Mouse (Mus musculus) limb, embryonic 15.5 days (tissue): ENCODE measurements around the gene Kazn. TPM values are rescaled to one million over a fixed set of nuclear protein-coding genes. Genes with fewer than 3 reads are reported as not detected.

ENCODE experiments used
- ATAC-seq: fragments of 200-750 bp; cut with Nextera tagmentation; 2 replicates; pipeline ENCODE4 v1.8.0; 2017; ENCODE audit warnings: low read depth, moderate TSS enrichment; ENCODE audit not compliant: insufficient number of reproducible peaks, low FRiP score, low TSS enrichment
- H3K27ac ChIP-seq: fragments of 300-500 bp; sonication (generic); 2 replicates; pipeline ENCODE4 v1.5.1; 2015; ENCODE audit warnings: moderate library complexity, mild to moderate bottlenecking, inconsistent platforms
- H3K27me3 ChIP-seq: fragments of 300-500 bp; sonication (generic); 2 replicates; pipeline ENCODE4 v1.6.1; 2015; ENCODE audit warnings: inconsistent platforms
- H3K36me3 ChIP-seq: fragments of 300-500 bp; sonication (generic); 2 replicates; pipeline ENCODE4 v1.6.1; 2015; ENCODE audit warnings: inconsistent platforms
- H3K4me1 ChIP-seq: fragments of 300-500 bp; sonication (generic); 2 replicates; pipeline ENCODE4 v1.6.1; 2015; ENCODE audit warnings: inconsistent platforms
- H3K4me2 ChIP-seq: fragments of 300-500 bp; sonication (generic); 2 replicates; pipeline ENCODE4 v1.6.1; 2015; ENCODE audit warnings: mild to moderate bottlenecking, inconsistent platforms
- H3K4me3 ChIP-seq: fragments of 300-500 bp; sonication (generic); 2 replicates; pipeline ENCODE4 v1.5.1; 2015; ENCODE audit warnings: mild to moderate bottlenecking, inconsistent platforms
- H3K9ac ChIP-seq: fragments of 300-500 bp; sonication (generic); 2 replicates; pipeline ENCODE4 v1.6.1; 2015; ENCODE audit warnings: inconsistent platforms
- H3K9me3 ChIP-seq: fragments of 300-500 bp; sonication (generic); 2 replicates; pipeline ENCODE4 v1.6.1; 2016; ENCODE audit warnings: inconsistent platforms
- WGBS: fragments of 180-500 bp; shearing (Covaris S2); methylation state at CpG from one replicate; pipeline ENCODE4 v1.1.7; 2015; 5-methylcytosine and 5-hydroxymethylcytosine counted together
- polyA plus RNA-seq: library from polyadenylated mRNA; unstranded; fragments of >200 nt; fragmentation: Nextera tagmentation; extraction: Ambion mirVana; gene quantifications from 2 replicates; pipeline ENCODE4 v1.2.1, GENCODE M21; 2015

Kazn gene
- polyA plus RNA-seq, 1 experiment from 2014 or later, result 15.2 TPM

DNA sequence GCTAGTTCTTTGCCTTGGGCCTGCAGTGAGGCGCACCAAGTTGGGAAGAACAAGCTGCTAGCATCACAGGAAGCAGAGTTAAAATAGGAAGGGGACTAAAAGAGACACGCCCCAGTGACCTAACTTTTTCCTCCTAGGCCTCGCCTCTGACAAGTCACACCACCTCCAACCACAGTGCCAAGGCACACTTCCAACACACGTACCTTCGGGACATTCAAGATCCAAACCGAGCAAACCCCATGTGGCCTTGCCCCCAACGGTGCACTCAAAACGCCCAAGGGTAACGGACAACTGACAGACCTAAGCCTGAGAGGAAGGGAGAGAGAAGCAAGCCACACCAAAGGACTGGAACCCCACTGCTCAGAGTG, 53.7 kb downstream of the Kazn start:
- H3K9ac ChIP-seq, result no peak overlapping the region
- H3K9me3 ChIP-seq, result no peaks in the 10 kb centered on the region
- H3K4me1 ChIP-seq, result peaks cover 46% of the 10 kb centered on the region
- WGBS, result 77% methylated on average over 9 of the region's 9 CpGs
- H3K4me2 ChIP-seq, result no peak overlapping the region
- no peak for ATAC-seq
- no peak overlapping the region for H3K4me3 ChIP-seq
- no peaks in the 10 kb centered on the region for H3K27me3 ChIP-seq
- no peaks in the 10 kb centered on the region for H3K36me3 ChIP-seq
- H3K27ac ChIP-seq, result 0 out of 2 replicates have a peak overlapping the region, but pooled peaks have one; percentile 18

- no peak overlapping the region for H3K4me2 ChIP-seq
- peaks cover 52% of the 10 kb centered on the region for H3K4me1 ChIP-seq
- WGBS, result 55% methylated on average over 13 of the region's 13 CpGs
- H3K36me3 ChIP-seq, result no peaks in the 10 kb centered on the region
- H3K9ac ChIP-seq, result no peak overlapping the region
- H3K27ac ChIP-seq, result 0 out of 2 replicates have a peak overlapping the region, but pooled peaks have one; percentile 18
- no peak for ATAC-seq
- no peaks in the 10 kb centered on the region for H3K27me3 ChIP-seq
- no peaks in the 10 kb centered on the region for H3K9me3 ChIP-seq
- no peak overlapping the region for H3K4me3 ChIP-seq
Measured at GRCm38 (mm10) chr4:142184852-142185532, 54.2 kb downstream of the Kazn start.

DNA sequence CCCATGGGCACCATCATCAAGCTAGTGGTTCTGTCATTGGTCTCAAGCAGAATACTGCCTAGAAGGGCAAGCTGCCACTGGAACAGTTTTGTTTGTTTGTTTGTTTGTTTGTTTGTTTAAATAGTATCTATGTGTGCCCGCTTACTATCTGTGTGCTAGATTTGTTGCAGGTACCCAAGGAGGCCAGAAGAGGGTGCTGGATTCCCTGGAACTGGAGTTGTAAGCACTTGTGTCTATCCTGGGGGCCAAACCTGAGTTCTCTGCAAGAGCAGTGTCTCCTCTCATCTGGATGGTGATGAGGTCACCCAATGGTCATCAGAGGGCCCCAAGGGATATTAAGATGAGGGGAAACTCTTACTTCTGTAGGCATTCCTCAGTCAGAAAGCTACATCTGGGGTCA, 55.6 kb downstream of the Kazn start:
- Histone ChIP-seq H3K4me2 (no peak overlapping the region), H3K4me3 (no peak overlapping the region), H3K36me3 (no peaks in the 10 kb centered on the region), H3K27ac (no peak overlapping the region), H3K9ac (no peak overlapping the region), H3K27me3 (no peaks in the 10 kb centered on the region), H3K4me1 (peaks cover 66% of the 10 kb centered on the region), H3K9me3 (no peaks in the 10 kb centered on the region)
- no peak for ATAC-seq
- 89% methylated on average over 1 of the region's 1 CpGs for WGBS

GRCm38 (mm10) chr4:142183015-142183414, 56.2 kb downstream of the Kazn start:
- Histone ChIP-seq H3K27ac (no peak overlapping the region), H3K4me2 (no peak overlapping the region), H3K27me3 (no peaks in the 10 kb centered on the region), H3K4me1 (peaks cover 67% of the 10 kb centered on the region), H3K4me3 (no peak overlapping the region), H3K36me3 (no peaks in the 10 kb centered on the region), H3K9ac (no peak overlapping the region), H3K9me3 (no peaks in the 10 kb centered on the region)
- no peak for ATAC-seq
- 57% methylated on average over 3 of the region's 3 CpGs for WGBS

- WGBS, result 74% methylated on average over 4 of the region's 4 CpGs
- no peak overlapping the region for H3K9ac ChIP-seq
- no peak overlapping the region for H3K4me3 ChIP-seq
- peaks cover 67% of the 10 kb centered on the region for H3K4me1 ChIP-seq
- H3K27me3 ChIP-seq, result no peaks in the 10 kb centered on the region
- no peaks in the 10 kb centered on the region for H3K9me3 ChIP-seq
- no peaks in the 10 kb centered on the region for H3K36me3 ChIP-seq
- no peak overlapping the region for H3K4me2 ChIP-seq
- no peak for ATAC-seq
- H3K27ac ChIP-seq, result peak overlapping the region; percentile 86; the same call in 1 of the 2 replicates
Measured at GRCm38 (mm10) chr4:142181646-142182045, 57.6 kb downstream of the Kazn start.

GRCm38 (mm10) chr4:142180874-142181273, 58.3 kb downstream of the Kazn start:
- Histone ChIP-seq H3K4me1 (peaks cover 66% of the 10 kb centered on the region), H3K27me3 (no peaks in the 10 kb centered on the region), H3K9me3 (no peaks in the 10 kb centered on the region), H3K4me3 (no peak overlapping the region), H3K36me3 (no peaks in the 10 kb centered on the region), H3K9ac (no peak overlapping the region), H3K27ac (peak overlapping the region; percentile 86), H3K4me2 (0 out of 2 replicates have a peak overlapping the region, but pooled peaks have one; percentile 4)
- WGBS, result 78% methylated on average over 9 of the region's 9 CpGs
- ATAC-seq, result no peak

DNA sequence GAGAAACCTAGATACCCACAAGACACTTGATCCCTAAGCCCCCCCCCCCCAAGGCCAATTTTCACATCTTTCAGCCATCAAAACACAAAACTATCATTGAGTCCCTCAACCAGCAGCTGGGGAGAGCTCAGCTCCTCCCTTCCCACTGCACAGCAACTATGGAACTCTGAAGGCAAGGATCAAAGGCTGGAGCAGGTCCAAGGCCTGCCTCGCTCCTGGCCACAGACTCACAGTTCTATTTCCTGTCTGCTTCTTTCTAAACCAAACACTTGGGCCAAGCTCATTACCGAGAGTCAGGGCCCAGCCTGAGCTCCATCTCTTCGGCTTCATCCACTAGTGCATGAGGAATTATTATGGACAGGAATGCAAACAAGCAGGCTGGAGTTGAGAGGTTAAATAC, 58.9 kb downstream of the Kazn start:
- ATAC-seq, result peak; percentile 63
- Histone ChIP-seq H3K27ac (peak overlapping the region; percentile 86), H3K4me1 (peaks cover 60% of the 10 kb centered on the region), H3K4me2 (0 out of 2 replicates have a peak overlapping the region, but pooled peaks have one; percentile 4), H3K9ac (no peak overlapping the region), H3K36me3 (no peaks in the 10 kb centered on the region), H3K9me3 (no peaks in the 10 kb centered on the region), H3K4me3 (no peak overlapping the region), H3K27me3 (no peaks in the 10 kb centered on the region)
- WGBS, result 3% methylated on average over 3 of the region's 3 CpGs

- peak; percentile 11; the same call in 1 of the 2 replicates for ATAC-seq
- 24% methylated on average over 13 of the region's 13 CpGs for WGBS
- no peaks in the 10 kb centered on the region for H3K9me3 ChIP-seq
- no peak overlapping the region for H3K4me3 ChIP-seq
- no peak overlapping the region for H3K9ac ChIP-seq
- no peaks in the 10 kb centered on the region for H3K36me3 ChIP-seq
- peaks cover 57% of the 10 kb centered on the region for H3K4me1 ChIP-seq
- peak overlapping the region; percentile 86 for H3K27ac ChIP-seq
- H3K27me3 ChIP-seq, result no peaks in the 10 kb centered on the region
- H3K4me2 ChIP-seq, result no peak overlapping the region
Measured at GRCm38 (mm10) chr4:142179531-142179930, 59.7 kb downstream of the Kazn start.

DNA sequence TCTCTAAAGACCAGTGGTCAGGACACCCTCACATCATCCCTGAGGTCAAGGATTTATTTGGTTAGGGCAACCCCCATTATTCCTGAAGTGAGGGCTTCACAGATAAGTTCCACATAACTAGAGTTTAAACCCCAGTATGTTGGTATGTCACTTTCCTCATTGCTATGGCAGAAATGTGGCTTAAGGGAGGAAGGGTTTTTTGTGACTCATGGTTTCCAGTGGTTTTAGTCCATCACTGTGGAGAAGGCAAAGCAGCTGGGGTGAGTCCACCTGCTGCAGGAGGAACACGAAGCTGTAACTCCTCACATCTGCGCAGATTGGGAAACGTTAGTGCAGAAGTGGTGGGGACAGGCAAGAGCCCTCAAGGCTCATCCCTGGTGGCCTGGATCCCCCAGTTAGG, 62.5 kb downstream of the Kazn start:
- H3K9ac ChIP-seq, result no peak overlapping the region
- H3K9me3 ChIP-seq, result no peaks in the 10 kb centered on the region
- H3K27ac ChIP-seq, result no peak overlapping the region
- peaks cover 64% of the 10 kb centered on the region for H3K4me1 ChIP-seq
- H3K4me3 ChIP-seq, result no peak overlapping the region
- no peak for ATAC-seq
- H3K4me2 ChIP-seq, result no peak overlapping the region
- H3K36me3 ChIP-seq, result no peaks in the 10 kb centered on the region
- 82% methylated on average over 3 of the region's 3 CpGs for WGBS
- no peaks in the 10 kb centered on the region for H3K27me3 ChIP-seq

GRCm38 (mm10) chr4:142173981-142174485, 65.2 kb downstream of the Kazn start:
- no peak overlapping the region for H3K4me2 ChIP-seq
- no peak overlapping the region for H3K27ac ChIP-seq
- no peaks in the 10 kb centered on the region for H3K9me3 ChIP-seq
- WGBS, result 51% methylated on average over 6 of the region's 6 CpGs
- ATAC-seq, result no peak
- H3K4me1 ChIP-seq, result peaks cover 51% of the 10 kb centered on the region
- no peak overlapping the region for H3K9ac ChIP-seq
- H3K27me3 ChIP-seq, result no peaks in the 10 kb centered on the region
- no peak overlapping the region for H3K4me3 ChIP-seq
- H3K36me3 ChIP-seq, result no peaks in the 10 kb centered on the region

- Histone ChIP-seq H3K4me2 (no peak overlapping the region), H3K36me3 (no peaks in the 10 kb centered on the region), H3K27ac (no peak overlapping the region), H3K4me1 (peaks cover 45% of the 10 kb centered on the region), H3K9ac (no peak overlapping the region), H3K27me3 (no peaks in the 10 kb centered on the region), H3K4me3 (no peak overlapping the region), H3K9me3 (no peaks in the 10 kb centered on the region)
- no peak for ATAC-seq
- 81% methylated on average over 4 of the region's 4 CpGs for WGBS
Measured at GRCm38 (mm10) chr4:142172942-142173341, 66.3 kb downstream of the Kazn start.

- no peak overlapping the region for H3K4me3 ChIP-seq
- peak overlapping the region; percentile 60 for H3K27ac ChIP-seq
- WGBS, result 69% methylated on average over 7 of the region's 8 CpGs
- H3K4me2 ChIP-seq, result no peak overlapping the region
- H3K36me3 ChIP-seq, result no peaks in the 10 kb centered on the region
- H3K9me3 ChIP-seq, result no peaks in the 10 kb centered on the region
- peaks cover 45% of the 10 kb centered on the region for H3K4me1 ChIP-seq
- no peak overlapping the region for H3K9ac ChIP-seq
- no peaks in the 10 kb centered on the region for H3K27me3 ChIP-seq
- ATAC-seq, result no peak
Measured at GRCm38 (mm10) chr4:142171788-142172497, 67.3 kb downstream of the Kazn start.
